Mouse (Mus musculus) yolk sac, embryonic 10.5 days (tissue): ENCODE data around the gene Hist1h2ab.
"Not testable (repeated sequence)": the region's sequence is repeated elsewhere in the genome, so short reads cannot be mapped to it uniquely, and the experiment has no call there.

Experiments used
- DNase-seq: peaks from one replicate; pipeline ENCODE4 v3.0.0-alpha.2; 2017; ENCODE audit warnings: low spot score

Hist1h2ab gene

DNA sequence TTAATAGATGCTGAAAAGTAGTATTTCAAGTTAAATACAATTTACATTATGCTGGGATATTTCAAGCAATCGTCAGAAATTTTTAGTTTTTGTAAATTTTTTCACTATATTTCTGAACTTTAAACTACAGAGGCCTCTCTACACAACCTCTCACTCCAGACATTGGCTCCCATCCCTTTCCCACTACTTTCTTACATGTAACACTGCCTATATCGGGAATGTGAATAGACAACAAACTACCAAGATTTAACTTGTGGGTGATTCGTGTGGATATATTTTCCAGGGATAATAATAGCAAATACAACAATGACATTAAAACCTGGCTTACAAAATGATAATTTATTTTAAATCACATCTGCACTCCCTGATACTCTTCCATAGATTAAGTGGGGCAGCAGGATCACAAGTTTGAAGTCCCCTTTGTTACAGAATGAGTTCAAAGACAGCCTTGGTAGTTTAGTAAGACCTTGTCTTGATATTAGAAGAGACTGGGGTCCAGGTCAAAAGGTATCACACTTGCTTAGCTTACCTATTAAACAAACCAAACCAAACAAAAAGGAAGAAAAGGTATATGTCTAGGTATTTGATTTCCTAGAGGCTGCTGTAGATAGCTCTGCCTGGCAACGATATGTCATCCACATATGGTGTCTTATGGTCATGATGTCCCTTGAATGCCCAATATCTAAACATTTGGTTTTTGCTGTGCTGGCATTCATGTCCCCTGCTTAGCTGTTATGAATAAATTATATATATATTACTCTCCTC, 2.6 kb downstream of the Hist1h2ab start:
- DNase-seq: peak; percentile 5

DNA sequence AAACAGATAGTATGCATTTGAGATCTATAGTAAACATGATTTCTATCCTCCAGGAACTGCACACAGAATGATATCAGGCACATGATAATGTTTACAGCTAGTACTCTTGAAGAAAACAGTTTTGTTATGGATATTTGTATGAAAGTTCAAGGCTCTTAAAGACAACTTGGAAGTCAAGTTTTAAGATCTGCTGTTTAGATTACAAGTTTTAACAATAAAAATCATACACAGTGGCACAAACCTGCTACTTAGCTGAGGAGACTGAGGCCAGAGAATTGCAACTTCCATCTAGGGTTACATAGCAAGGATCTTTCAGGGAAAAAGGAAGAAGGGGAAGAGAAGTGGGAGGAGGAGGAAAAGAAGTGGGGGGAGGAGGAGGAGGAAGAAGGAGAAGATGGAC, 4.1 kb downstream of the Hist1h2ab start:
- no peak for DNase-seq

DNA sequence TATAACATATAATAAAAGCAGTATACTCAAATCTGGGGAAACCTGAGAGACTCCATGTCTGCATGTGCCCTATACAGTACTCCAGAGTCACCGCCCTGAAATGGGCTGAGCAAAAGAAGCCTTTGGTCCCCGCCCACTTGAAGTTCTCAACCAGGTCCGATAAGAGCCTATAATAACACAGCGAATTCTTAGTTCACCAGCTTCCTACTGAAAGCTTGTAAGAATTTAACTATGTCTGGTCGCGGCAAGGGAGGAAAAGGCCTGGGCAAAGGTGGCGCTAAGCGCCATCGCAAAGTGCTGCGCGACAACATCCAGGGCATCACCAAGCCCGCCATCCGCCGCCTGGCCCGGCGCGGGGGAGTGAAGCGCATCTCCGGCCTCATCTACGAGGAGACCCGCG, 5.9 kb downstream of the Hist1h2ab start, which contains the start of gene Hist1h4b:
TSS of gene Hist1h4b (plus strand) at position 224 of the 400 bp plus-strand sequence.
- peak; percentile 97 for DNase-seq

DNA sequence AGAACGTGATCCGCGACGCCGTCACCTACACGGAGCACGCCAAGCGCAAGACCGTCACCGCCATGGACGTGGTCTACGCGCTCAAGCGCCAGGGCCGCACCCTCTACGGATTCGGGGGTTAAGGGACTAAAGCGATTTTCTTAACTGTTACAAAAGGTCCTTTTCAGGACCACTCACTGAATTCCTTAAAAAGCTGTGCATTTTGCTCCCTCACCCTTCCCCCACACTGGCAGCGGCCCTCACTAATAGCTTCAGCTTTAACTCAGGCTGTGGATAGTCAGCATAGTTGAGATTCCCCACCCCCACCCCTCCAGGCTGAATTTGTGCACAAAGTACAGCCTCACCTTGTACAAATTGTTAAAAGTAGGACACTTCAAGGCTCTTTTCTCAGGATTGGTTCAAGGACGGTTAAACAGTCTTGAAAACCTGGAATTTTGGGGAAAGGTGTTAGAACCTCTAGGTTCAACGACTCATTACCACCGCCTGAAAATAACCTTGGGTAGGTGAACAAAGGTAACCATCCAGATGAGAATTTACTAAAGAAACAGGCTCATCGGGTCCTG, 6.4 kb downstream of the Hist1h2ab start:
- peak; percentile 82 for DNase-seq

DNA sequence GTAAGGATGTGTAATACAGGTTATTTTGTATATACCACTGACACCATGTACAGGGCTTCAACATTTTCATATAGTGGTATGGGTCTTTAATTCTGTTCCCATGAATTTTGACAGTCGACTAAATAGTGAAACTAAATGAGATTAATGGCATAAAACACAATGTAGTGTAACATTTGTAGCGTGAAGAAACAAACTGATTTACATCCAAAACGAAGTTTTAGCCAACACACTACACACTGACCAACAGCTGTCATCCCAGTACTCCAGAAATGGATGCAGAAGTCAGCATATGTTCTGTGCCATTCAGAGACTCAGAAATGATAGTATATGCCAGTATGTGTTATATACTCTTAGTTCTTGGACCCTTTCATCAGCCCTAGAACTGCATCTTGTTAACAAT, 7.0 kb downstream of the Hist1h2ab start:
- DNase-seq: no peak

DNA sequence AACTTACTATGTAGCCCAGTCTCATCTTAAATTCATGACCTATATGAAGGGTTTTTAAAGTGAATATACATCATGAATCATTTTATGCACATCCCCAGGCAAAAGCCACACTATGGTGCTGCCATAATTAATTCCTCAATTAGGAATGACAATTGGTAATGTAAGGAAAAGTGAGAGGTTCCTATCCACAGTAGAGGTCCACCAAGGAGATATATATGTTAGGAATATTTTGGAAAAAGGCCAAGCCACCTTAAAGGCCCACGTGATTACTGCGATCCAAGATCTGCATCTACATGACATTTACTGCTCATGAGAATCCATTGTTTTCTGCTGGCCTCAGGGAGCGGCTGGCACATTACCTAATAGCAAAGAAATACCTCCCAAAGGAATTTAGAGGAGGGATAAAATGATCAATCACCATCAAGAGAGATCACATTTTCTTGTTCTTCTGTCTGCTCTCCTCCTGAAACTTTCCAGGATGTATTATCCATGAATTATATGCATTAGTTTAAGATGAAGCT, 8.4 kb downstream of the Hist1h2ab start:
- DNase-seq: no peak

DNA sequence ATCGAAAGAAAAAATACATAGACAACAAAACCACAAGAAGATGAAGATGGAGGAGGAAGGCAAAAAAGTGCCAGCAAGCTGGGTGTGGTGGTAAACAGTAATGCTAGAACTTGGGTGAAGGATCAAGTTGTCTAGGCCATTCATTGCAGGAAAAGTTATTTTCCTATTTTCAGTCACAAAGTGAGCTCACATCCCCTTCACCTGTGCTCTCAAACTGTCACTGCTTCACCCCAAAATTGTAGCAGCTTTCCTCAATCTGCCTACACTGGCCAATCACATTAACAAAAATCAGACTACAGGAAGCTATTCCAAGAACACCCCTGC, 9.0 kb downstream of the Hist1h2ab start:
- DNase-seq: no peak

DNA sequence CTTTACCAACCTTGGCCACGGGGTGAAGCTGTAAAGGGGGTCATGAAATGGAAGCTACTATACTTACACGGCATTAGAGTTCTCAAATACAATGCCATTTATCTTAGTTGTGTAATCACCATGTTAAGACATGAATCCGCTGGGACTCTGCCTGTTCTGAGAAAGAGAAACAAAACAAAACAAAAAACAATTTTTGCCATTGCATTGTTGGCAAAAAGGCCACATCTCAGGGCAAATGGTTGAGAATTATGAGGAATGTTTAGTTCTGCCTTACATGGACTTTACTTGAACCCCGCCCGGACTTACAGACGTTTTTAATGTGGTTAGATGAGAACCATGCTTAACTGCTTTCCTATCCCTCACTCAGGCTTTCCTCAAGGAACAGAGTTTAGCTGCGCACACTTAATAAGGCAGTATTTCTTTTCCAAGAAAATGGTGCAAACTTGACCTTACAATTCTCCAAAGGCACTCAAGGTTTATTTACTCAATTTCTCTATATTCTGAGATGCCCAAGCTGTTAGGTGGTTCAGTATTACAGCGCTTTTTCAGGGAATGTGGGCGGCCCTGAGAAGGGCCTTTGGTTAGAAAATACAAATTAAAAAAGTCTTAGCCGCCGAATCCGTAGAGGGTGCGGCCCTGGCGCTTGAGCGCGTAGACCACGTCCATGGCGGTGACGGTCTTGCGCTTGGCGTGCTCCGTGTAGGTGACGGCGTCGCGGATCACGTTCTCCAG, 9.5 kb downstream of the Hist1h2ab start:
- peak; percentile 39 for DNase-seq

DNA sequence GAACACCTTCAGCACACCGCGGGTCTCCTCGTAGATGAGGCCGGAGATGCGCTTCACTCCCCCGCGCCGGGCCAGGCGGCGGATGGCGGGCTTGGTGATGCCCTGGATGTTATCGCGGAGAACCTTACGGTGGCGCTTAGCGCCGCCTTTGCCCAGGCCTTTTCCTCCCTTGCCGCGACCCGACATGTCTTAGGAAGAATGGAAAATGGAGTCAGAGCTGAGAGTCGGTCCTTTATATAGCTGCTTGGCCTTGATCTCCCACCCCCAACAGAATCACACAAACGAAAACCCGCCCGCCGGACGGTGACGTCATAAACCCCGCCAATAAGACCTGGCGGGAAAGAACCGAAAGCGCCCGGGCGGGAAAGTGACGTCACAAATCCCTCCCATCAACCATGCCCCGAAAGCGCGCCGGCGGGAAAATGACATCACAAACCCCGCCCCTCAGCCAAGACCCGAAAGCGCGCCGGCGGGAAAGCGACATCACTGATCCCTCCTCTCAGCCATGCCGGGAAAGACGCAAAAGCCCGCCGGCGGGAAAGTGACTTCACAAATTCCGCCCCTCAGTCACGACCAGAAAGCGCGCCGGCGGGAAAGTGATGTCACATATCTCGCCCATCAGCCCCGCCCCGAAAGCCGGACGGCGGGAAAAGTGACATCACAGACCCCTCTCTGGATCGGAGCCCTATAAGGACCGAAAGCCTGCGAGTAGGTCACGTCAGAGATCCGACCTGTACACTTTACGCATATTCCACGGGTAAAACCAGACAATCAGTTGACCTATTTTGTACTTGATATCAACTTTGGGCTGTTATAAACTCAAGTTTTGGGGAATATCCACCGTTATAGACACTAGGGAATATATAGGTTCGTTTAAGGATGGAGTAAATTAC, 10.3 kb downstream of the Hist1h2ab start, which contains the start of gene Hist1h4a:
TSS of gene Hist1h4a (minus strand) at position 259 of the 893 bp plus-strand sequence.
- DNase-seq: peak; percentile 99

DNA sequence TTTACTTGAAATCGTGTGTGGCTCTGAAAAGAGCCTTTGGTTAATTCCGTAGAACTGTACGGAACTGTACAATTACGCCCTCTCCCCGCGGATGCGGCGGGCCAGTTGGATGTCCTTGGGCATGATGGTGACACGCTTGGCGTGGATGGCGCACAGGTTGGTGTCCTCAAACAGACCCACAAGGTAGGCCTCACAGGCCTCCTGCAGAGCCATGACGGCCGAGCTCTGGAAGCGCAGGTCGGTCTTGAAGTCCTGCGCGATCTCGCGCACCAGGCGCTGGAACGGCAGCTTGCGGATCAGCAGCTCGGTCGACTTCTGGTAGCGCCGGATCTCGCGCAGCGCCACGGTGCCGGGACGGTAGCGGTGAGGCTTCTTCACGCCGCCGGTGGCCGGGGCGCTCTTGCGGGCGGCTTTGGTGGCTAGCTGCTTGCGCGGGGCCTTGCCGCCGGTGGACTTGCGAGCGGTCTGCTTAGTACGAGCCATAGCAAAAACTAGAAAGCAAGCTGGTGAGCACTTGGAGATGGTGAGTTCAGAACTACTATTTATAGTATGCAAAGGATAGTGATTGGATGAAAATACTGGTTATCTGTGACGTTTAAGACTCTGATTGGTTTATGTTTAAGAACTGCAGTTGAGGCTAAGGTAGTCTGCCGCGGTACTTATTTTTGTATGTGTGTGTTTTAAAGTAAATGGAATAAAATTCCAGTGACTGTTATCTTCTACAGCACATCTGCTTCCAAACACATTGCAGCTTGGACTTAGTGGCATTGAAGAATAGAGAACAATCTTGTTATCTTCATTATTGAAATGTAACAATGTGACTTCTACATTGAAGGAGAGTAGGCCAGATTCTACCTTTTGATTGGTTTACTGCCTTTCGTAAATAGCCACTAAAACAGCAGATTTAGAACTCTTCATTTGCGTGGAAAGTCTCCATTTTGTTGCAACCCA, 11.2 kb downstream of the Hist1h2ab start, which contains the start of gene Hist1h3a:
TSS of gene Hist1h3a (minus strand) at position 516 of the 951 bp plus-strand sequence.
- DNase-seq: peak; percentile 87

DNA sequence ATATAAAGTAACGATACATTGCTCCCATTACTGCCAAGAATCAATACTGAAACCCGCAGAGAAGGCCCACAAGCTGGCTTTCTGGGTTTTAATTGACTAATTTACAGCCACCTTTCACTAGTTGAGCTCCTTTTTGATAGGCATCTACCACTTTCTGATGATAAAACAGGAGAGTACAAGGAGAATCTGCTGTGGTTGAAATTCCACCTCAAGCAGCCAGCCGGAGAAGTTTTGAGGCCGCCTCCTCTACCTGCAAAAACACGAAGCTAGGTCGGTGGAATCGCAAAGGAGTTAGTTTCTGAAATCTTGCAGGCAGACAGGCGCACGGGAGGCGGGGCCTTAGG, 12.3 kb downstream of the Hist1h2ab start:
- DNase-seq: no peak

DNA sequence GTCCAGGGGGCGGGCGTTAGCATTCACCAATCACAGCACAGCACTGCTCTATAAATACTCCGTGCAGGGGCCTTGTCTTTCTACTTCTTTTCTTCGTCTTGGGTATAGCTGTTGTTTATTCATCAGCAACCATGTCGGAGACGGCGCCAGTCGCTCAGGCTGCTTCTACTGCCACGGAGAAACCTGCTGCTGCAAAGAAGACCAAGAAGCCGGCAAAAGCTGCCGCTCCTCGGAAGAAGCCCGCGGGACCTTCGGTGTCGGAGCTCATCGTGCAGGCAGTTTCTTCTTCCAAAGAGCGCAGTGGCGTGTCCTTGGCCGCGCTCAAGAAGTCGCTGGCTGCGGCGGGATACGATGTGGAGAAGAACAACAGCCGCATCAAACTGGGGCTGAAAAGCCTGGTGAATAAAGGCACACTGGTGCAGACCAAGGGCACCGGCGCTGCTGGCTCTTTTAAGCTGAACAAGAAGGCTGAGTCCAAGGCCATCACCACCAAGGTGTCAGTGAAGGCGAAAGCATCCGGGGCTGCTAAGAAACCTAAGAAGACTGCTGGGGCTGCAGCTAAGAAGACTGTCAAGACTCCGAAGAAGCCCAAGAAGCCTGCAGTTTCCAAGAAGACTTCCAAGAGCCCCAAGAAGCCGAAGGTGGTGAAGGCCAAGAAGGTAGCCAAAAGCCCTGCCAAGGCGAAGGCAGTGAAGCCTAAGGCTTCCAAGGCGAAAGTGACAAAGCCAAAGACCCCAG, 12.8 kb downstream of the Hist1h2ab start, which contains the start of gene Hist1h1a:
TSS of gene Hist1h1a (plus strand) at position 81 of the 738 bp plus-strand sequence.
- peak; percentile 93 for DNase-seq

DNA sequence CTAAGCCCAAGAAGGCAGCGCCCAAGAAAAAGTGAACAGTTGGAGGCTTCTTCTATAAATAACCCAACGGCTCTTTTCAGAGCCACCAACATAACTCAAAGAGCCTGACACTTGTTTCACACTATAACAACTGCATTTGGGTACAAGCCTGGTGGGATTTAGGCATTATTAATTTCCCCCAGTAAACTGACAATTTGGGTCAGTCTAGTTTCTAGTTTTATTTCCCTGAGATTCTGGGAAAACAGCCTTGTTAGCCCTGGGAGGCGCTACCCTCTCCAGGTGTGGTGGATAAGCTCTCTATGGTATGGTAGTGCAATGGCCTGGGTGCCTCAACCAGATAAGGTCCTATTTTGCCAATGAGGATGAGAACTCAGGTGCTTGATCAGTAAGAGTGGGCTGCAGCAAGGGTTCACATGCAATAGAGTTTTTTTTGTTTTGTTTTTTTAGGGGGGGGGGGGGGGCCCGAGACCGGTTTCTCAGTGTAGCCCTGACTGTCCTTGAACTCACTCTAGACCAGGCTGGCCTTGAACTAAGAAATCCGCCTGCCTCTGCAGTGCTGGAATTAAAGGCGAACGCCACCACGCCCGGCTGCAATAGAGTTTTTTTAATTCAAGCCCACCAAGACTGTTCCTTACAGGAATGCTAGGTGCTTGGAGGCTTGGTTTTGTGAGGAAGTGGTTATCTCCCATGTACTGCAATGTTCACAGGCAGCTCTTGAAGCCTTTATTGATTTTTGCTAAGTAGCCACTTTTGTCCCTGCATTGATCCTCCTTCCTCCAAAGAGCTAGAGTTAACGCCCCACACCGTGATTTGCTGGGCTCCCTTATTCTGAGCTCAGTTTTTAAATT, 13.6 kb downstream of the Hist1h2ab start:
- peak; percentile 47 for DNase-seq

DNA sequence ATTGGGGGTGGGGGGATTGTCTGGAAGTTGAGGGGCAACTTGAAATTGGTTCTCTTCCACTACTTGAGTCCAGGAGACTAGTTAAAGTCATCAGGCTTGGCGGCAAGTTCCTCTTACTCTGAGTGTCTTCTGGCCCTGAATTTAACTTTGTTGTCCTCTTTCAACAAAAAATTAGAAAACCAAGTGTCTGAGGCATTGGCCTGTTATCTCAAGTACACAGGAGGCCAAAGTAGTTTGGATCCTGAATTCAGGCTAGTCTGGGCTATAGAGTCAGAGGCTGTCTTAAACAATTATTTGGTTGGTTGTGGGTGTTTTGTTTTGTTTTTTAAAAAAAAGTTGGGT, 14.2 kb downstream of the Hist1h2ab start:
- no peak for DNase-seq

DNA sequence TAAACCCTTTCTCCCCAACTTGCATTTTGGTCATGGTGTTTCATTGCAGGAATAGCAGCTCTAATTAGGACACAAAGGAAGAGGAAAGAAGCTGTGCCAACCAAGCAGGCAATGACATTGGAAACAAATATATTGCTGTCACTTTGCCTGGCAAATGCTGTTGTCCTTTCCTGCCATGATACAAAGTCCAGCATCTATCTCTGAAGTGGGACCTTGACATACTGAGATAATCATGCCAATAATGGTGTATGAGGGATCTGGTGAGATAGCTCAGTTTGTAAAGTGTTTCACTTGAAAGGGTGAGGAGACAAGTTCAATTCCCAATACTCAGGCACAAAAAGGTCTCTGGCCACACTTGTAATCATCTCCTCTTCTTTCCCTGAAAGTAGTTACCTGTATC, 15.8 kb downstream of the Hist1h2ab start:
- DNase-seq: no peak

DNA sequence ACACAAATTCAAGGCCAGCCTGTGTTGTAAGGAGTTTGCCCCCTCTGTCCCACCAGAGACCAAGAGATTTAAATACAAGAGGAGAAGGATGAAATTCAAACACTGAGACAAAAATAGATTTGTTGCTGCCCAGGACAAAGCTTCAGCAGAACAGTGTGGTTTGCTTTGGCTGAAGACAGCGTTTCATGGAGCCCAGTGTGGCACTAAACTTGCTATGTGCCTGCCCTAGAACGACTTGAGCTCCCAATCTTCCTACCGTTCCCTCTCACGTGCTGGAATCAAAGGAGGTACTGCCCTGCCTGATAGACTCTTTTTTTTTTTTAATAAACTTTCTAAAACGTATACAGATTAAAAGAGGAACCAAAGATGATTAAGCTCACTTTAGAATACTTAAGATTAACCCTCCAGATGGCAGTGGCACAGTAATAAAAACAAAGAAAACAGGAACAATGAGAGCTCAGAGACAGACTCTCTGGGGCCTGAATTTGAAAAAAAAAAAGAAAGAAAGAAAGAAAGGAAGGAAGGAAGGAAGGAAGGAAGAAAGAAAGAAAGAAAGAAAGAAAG, 18.0 kb downstream of the Hist1h2ab start:
- DNase-seq: no peak

DNA sequence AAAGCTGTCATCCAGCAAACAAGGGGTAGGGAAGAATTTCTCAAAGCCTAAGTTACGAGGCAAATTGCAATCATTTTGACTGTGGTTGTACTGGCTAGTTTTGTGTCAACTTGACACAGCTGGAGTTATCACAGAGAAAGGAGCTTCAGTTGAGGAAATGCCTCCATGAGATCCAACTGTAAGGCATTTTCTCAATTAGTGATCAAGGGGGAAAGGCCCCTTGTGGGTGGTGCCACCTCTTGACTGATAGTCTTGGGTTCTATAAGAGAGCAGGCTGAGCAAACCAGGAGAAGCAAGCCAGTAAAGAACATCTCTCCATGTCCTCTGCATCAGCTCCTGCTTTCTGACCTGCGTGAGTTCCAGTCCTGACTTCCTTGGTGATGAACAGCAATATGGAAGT, 18.7 kb downstream of the Hist1h2ab start, which contains the start of gene Trim38:
TSS of gene Trim38 (plus strand) at position 301 of the 400 bp plus-strand sequence.
- DNase-seq: not testable (repeated sequence)

DNA sequence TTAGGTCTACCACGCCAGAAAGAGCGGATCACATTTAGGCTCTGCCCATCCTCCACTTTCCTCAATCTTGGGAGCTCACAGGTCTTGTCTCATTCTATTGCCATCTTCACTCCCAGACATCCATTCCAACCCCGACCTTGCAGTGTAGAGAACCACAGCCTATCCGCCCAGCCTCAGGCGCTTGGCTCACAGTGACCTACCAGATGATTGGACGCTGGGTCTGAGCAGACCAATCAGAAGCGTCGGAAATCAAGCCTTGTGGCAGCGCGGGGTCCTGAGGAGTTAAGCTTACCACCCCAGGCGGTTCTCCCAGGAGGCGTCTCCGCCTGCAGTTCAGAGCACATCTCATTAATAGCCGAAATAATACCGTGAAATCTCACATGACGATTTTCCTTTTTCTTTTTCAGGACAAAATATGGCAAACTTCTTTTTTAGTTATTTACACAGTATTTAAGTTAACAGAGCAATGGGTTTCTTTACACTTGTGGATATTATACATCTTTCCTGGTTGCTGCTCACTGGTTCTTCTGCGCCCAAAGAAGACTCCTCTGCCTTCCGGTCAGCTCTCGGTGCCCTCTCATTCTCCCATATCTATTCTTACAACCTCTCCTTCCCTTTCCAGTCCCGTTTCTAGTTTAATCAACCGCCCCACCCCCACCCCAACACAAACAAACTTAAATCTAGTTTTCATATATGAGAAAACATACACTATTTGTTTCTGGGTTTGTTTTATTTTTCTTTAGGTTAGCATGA, 21.8 kb downstream of the Hist1h2ab start:
- peak; percentile 79 for DNase-seq
